Mouse (Mus musculus): ENCODE results near the gene Flvcr1.

GRCm38 (mm10) chr1:191035649-191036048 lies 9.7 kb upstream of the Flvcr1 start:
- TF ChIP-seq CTCF (IDR thresholded peaks at IDR 0.05) (no peak), EP300 (IDR thresholded peaks at IDR 0.05) (no peak)

Data from lung, postnatal 0 days (tissue).